ENCODE assay signal across 22 mouse cellular contexts in genomic region chr19:58776461-58776860, GRCm38 (mm10). TPM values are rescaled to one million over a fixed set of nuclear protein-coding genes. Genes with fewer than 3 reads are reported as not detected.
"Had no signal": no experiment of that assay in that cellular context is flagged by ENCODE, and none has a peak within 500 bp of the region (broad histone marks: within the 10 kb centered on the region; RNA-seq: fewer than 3 reads in every experiment).

No protein-coding gene starts in this region.

- H3K4me3 ChIP-seq: neural tube, embryonic 15.5 days; stomach, embryonic 15.5 days had no signal

- DNase-seq: retina, postnatal 1 day; right cerebral cortex, adult 18-20 months; right cerebral cortex, postnatal 14 days; right cerebral cortex, postnatal 25 days; right cerebral cortex, postnatal 4 days; spleen, adult 18-20 months; thymus, adult 18-20 months; thymus, adult 2 months; thymus, postnatal 14 days; thymus, postnatal 25 days; thymus, postnatal 36 days; thymus, postnatal 4 days had no signal

- H3K4me2 ChIP-seq: neural tube, embryonic 15.5 days; stomach, embryonic 15.5 days had no signal

- H3K36me3 ChIP-seq: neural tube, embryonic 15.5 days; stomach, embryonic 15.5 days had no signal

- H3K27ac ChIP-seq: neural tube, embryonic 15.5 days; stomach, embryonic 15.5 days; stomach, postnatal 0 days had no signal

- H3K4me1 ChIP-seq: stomach, embryonic 15.5 days had no signal

- H3K9me3 ChIP-seq: neural tube, embryonic 15.5 days; stomach, embryonic 15.5 days had no signal

- H3K27me3 ChIP-seq: neural tube, embryonic 15.5 days; stomach, embryonic 15.5 days had no signal

- H3K9ac ChIP-seq: neural tube, embryonic 15.5 days; stomach, embryonic 15.5 days had no signal

RNA-seq across cellular contexts. Expression of gene Pnliprp2, which starts 16.9 kb away (rescaled TPM):
- total RNA-seq: neutrophil, adult 5-6 weeks had no signal
- polyA plus RNA-seq: neural tube, embryonic 14.5 days; neural tube, embryonic 15.5 days; thymus, adult 2 months had no signal

RNA-seq across cellular contexts. Expression of gene 1700019N19Rik, which starts 17.8 kb away (rescaled TPM):
- total RNA-seq: neutrophil, adult 5-6 weeks had no signal
- polyA plus RNA-seq: neural tube, embryonic 14.5 days; neural tube, embryonic 15.5 days; small intestine, adult 2 months; spleen, adult 2 months; stomach, embryonic 14.5 days; thymus, postnatal 0 days had no signal

RNA-seq across cellular contexts. Expression of gene Pnliprp1, which starts 47.8 kb away (rescaled TPM):
- total RNA-seq: neutrophil, adult 5-6 weeks had no signal
- polyA plus RNA-seq: neural tube, embryonic 14.5 days; stomach, embryonic 14.5 days; urinary bladder, adult 2 months had no signal
